Mouse (Mus musculus) embryonic facial prominence, embryonic 11.5 days (tissue): Measurements from ENCODE around the gene Enpp4. TPM values are rescaled to one million over a fixed set of nuclear protein-coding genes. Genes with fewer than 3 reads are reported as not detected.

ENCODE experiments used
- ATAC-seq: fragments of 200-750 bp; cut with Nextera tagmentation; replicated peaks from 2 replicates; pipeline ENCODE4 v1.8.0; 2017; ENCODE audit warnings: low read depth; ENCODE audit not compliant: insufficient number of reproducible peaks, low FRiP score, low TSS enrichment
- DNase-seq: peaks from one replicate; pipeline ENCODE4 v3.0.0-alpha.2; 2015; ENCODE audit warnings: low spot score
- H3K27ac ChIP-seq: fragments of 300-500 bp; sonication (generic); replicated peaks from 2 replicates; pipeline ENCODE4 v1.5.1; 2014; ENCODE audit warnings: mild to moderate bottlenecking, low read depth, low read length, control low read depth
- H3K27me3 ChIP-seq: fragments of 300-500 bp; sonication (generic); 2 replicates; pipeline ENCODE4 v1.6.1; 2014; ENCODE audit warnings: mild to moderate bottlenecking, low read length, moderate library complexity, mixed read lengths; ENCODE audit not compliant: control insufficient read depth, insufficient read depth
- H3K36me3 ChIP-seq: fragments of 300-500 bp; sonication (generic); replicated peaks from 2 replicates; pipeline ENCODE4 v1.6.1; 2014; ENCODE audit warnings: low read depth, mild to moderate bottlenecking, low read length, moderate library complexity, mixed read lengths; ENCODE audit not compliant: control insufficient read depth, insufficient read depth
- H3K4me1 ChIP-seq: fragments of 300-500 bp; sonication (generic); 2 replicates; pipeline ENCODE4 v1.6.1; 2014; ENCODE audit warnings: low read length, mixed read lengths; ENCODE audit not compliant: control insufficient read depth, insufficient read depth
- H3K4me2 ChIP-seq: fragments of 300-500 bp; sonication (generic); 2 replicates; pipeline ENCODE4 v1.6.1; 2014; ENCODE audit warnings: low read depth, mild to moderate bottlenecking, control low read depth, low read length, moderate library complexity
- H3K4me3 ChIP-seq: fragments of 300-500 bp; sonication (generic); 2 replicates; pipeline ENCODE4 v1.5.1; 2014; ENCODE audit warnings: low read depth, low read length, control low read depth
- H3K9ac ChIP-seq: fragments of 300-500 bp; sonication (generic); replicated peaks from 2 replicates; pipeline ENCODE4 v1.6.1; 2014; ENCODE audit warnings: mild to moderate bottlenecking, control low read depth, low read length
- H3K9me3 ChIP-seq: fragments of 300-500 bp; sonication (generic); replicated peaks from 2 replicates; pipeline ENCODE4 v1.6.1; 2016; ENCODE audit warnings: mild to moderate bottlenecking, low read length, inconsistent platforms, mixed read lengths; ENCODE audit not compliant: control insufficient read depth
- WGBS: fragments of 180-500 bp; shearing (Covaris S2); extraction: QIAGEN DNeasy Blood & Tissue Kit; methylation state at CpG from one replicate; pipeline ENCODE4 v1.1.7; 2014; 5-methylcytosine and 5-hydroxymethylcytosine counted together
- polyA plus RNA-seq: library from polyadenylated mRNA; unstranded; fragments of >200 nt; fragmentation: Nextera tagmentation; extraction: Ambion mirVana; gene quantifications from 2 replicates; pipeline ENCODE4 v1.2.1, GENCODE M21; 2014

Enpp4 gene
- polyA plus RNA-seq, 1 experiment from 2014 or later, result 6.2 TPM

- H3K9ac ChIP-seq, result no peak overlapping the region
- ATAC-seq, result no peak
- WGBS, result 89% methylated on average over 10 of the region's 10 CpGs
Observed at GRCm38 (mm10) chr17:44136863-44137640, 31.4 kb upstream of the Enpp4 start.

DNA sequence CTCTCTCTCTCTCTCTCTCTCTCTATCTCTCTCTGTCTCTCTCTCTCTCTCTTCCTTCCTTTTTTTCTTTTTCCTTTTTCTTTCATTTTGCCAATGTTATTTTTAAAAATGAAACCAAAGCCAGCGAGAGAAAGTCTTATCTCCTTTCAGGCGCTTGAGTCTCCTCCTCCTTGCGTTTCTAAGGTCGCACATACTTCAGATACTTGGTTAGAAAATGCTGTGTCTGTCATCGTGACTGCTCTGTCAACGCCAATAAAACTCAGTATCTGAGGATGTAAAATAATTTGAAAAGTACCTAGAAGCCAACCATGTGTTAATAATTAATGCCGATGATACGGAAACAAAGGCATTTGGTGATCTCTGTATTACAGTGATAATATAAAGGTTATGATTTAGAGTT, 30.4 kb upstream of the Enpp4 start:
- Histone ChIP-seq H3K4me1 (no peaks in the 10 kb centered on the region), H3K27me3 (no peaks in the 10 kb centered on the region), H3K4me2 (no peak overlapping the region), H3K27ac (no peak overlapping the region), H3K4me3 (no peak overlapping the region), H3K9ac (no peak overlapping the region), H3K36me3 (no peaks in the 10 kb centered on the region), H3K9me3 (no peaks in the 10 kb centered on the region)
- ATAC-seq, result no peak
- 74% methylated on average over 8 of the region's 8 CpGs for WGBS
- DNase-seq, result no peak

More at GRCm38 (mm10) chr17:44136863-44137640, 31.4 kb upstream of the Enpp4 start:
- Histone ChIP-seq H3K36me3 (no peaks in the 10 kb centered on the region), H3K4me1 (no peaks in the 10 kb centered on the region), H3K27ac (no peak overlapping the region), H3K27me3 (no peaks in the 10 kb centered on the region), H3K4me2 (no peak overlapping the region), H3K9me3 (no peaks in the 10 kb centered on the region), H3K4me3 (no peak overlapping the region)
- no peak for DNase-seq

DNA sequence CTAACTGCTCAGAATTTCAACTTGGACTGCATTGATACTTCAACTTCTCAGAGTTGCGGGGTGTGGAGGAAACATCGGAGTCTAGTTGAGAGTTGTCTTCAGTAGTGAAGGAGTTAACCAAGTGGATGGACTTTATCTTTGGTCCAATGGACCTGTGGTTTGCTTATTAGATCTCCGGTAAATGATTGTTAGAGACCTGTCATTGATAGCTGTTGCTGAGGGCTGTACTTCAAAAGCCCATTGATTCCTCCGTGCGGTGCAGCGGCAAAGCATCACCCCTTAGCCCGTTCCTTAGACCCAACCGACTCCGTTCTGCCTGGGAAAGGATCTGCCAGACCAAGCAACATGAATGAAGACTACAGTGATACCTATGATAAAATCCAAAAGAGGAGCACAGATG, 28.9 kb upstream of the Enpp4 start:
- no peaks in the 10 kb centered on the region for H3K9me3 ChIP-seq
- H3K4me2 ChIP-seq, result no peak overlapping the region
- DNase-seq (no peak), ATAC-seq (no peak)
- H3K36me3 ChIP-seq, result no peaks in the 10 kb centered on the region
- WGBS, result 87% methylated on average over 9 of the region's 9 CpGs
- no peak overlapping the region for H3K4me3 ChIP-seq
- H3K27me3 ChIP-seq, result no peaks in the 10 kb centered on the region
- H3K9ac ChIP-seq, result no peak overlapping the region
- no peak overlapping the region for H3K27ac ChIP-seq
- no peaks in the 10 kb centered on the region for H3K4me1 ChIP-seq

DNA sequence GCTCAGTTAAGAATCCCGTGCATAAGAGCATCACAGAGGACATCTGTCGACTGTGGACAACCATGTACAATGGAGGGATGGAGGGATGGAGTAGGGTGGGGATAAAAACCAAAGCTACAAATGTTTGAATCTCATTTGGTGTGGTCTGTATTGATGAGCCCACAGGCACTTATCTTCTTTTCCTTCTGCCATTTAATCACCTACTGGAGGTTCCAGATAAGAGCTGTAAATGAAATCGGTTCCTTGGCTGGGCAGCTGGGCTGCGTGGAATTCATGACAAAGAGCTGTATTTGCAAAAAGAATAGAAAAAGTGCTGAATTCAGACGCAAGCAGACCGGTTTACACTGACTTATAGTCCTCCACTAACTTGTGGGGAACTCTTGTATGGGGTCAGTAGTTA, 28.5 kb upstream of the Enpp4 start:
- WGBS, result 79% methylated on average over 6 of the region's 6 CpGs
- Histone ChIP-seq H3K4me1 (no peaks in the 10 kb centered on the region), H3K4me2 (no peak overlapping the region)

GRCm38 (mm10) chr17:44130429-44130828, 24.8 kb upstream of the Enpp4 start:
- H3K9me3 ChIP-seq, result no peaks in the 10 kb centered on the region
- no peak overlapping the region for H3K9ac ChIP-seq
- H3K4me3 ChIP-seq, result no peak overlapping the region
- no peaks in the 10 kb centered on the region for H3K27me3 ChIP-seq
- H3K36me3 ChIP-seq, result no peaks in the 10 kb centered on the region
- no peak overlapping the region for H3K27ac ChIP-seq
- WGBS, result 12% methylated on average over 7 of the region's 7 CpGs
- H3K4me2 ChIP-seq, result no peak overlapping the region
- peak; percentile 78 for DNase-seq
- no peak for ATAC-seq
- H3K4me1 ChIP-seq, result no peaks in the 10 kb centered on the region

More for the DNA sequence above, 28.5 kb upstream of the Enpp4 start:
- Histone ChIP-seq H3K9me3 (no peaks in the 10 kb centered on the region), H3K27me3 (no peaks in the 10 kb centered on the region), H3K4me3 (no peak overlapping the region), H3K27ac (no peak overlapping the region), H3K36me3 (no peaks in the 10 kb centered on the region), H3K9ac (no peak overlapping the region)
- no peak for ATAC-seq
- DNase-seq, result no peak

- no peak for ATAC-seq
Observed at GRCm38 (mm10) chr17:44129092-44129750, 23.6 kb upstream of the Enpp4 start.

DNA sequence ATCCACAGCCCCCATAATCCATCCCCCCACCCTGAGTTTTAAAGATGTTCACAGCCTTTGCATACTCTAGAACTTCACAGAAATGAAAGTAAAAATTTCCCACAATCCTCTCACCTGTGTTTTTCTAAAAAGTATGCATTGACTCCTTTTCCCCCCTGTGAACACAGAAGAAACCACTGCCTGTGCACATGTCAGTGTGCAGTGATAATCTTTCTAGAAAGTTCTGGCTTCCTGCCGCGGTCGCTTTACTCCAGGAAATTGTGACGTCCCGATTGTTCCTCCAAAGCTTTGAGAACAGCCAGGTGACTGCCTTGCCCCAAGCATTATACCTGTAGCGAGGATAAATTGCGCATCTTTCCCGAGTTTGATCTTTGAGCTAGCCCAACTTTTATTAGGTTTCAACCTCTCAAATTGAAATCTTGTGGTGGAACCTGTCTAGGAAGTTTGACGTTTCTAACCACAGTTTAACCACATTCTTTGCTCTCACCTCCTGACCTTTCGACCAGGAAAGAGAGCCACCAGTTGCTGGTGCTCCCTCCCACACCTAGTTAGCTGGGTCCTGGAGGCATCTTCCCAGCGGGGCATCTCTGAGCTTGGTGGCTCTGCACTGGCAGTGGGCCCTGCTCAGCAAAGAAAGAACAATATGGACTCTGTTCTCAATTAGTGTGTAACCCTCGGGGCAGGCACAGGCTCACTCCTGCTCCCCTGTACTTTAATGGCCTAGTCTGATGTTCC, 15.9 kb upstream of the Enpp4 start:
- no peaks in the 10 kb centered on the region for H3K9me3 ChIP-seq
- peak; percentile 4 for DNase-seq
- WGBS, result 62% methylated on average over 12 of the region's 12 CpGs
- H3K4me2 ChIP-seq, result no peak overlapping the region
- H3K9ac ChIP-seq, result no peak overlapping the region
- no peak overlapping the region for H3K4me3 ChIP-seq
- no peak overlapping the region for H3K27ac ChIP-seq
- no peaks in the 10 kb centered on the region for H3K4me1 ChIP-seq
- no peaks in the 10 kb centered on the region for H3K36me3 ChIP-seq
- H3K27me3 ChIP-seq, result no peaks in the 10 kb centered on the region
- no peak for ATAC-seq

More at GRCm38 (mm10) chr17:44129092-44129750, 23.6 kb upstream of the Enpp4 start:
- Histone ChIP-seq H3K27ac (no peak overlapping the region), H3K4me3 (no peak overlapping the region), H3K36me3 (no peaks in the 10 kb centered on the region), H3K9me3 (no peaks in the 10 kb centered on the region), H3K27me3 (no peaks in the 10 kb centered on the region), H3K9ac (no peak overlapping the region), H3K4me2 (no peak overlapping the region), H3K4me1 (no peaks in the 10 kb centered on the region)
- 90% methylated on average over 13 of the region's 13 CpGs for WGBS
- no peak for DNase-seq

DNA sequence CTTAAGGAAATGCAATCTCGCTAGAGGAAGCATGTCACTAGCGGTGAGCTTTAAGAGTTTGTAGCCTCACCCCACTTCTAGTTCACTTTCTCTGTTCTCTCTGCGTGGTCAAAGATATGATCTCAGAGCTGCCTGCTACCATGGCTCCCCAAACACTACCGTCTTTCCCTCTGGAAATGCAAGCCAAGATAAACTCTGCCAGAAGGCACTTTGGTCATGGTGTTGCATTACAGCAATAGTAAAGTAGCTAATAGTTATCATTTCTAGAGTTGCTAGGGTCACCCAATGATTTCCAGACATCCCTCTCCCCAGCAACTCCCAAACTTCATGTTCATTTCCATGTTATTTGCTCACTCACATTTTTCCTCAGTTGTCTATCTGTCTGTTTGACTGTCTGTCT, 12.6 kb upstream of the Enpp4 start:
- Histone ChIP-seq H3K9me3 (no peaks in the 10 kb centered on the region), H3K4me2 (no peak overlapping the region), H3K9ac (no peak overlapping the region), H3K27me3 (no peaks in the 10 kb centered on the region), H3K4me1 (no peaks in the 10 kb centered on the region), H3K4me3 (no peak overlapping the region), H3K36me3 (no peaks in the 10 kb centered on the region), H3K27ac (no peak overlapping the region)
- WGBS, result 62% methylated on average over 4 of the region's 4 CpGs
- ATAC-seq (no peak), DNase-seq (no peak)
